Mouse (Mus musculus): ENCODE data around the gene Anapc16.

GRCm38 (mm10) chr10:59951211-59952151 lies 51.5 kb downstream of the Anapc16 start, which contains the start of gene Ddit4:
- TF ChIP-seq CTCF (conservative IDR thresholded peaks at IDR 0.05; ENCODE audit: insufficient read depth, insufficient read length, low read depth, low read length), result no peak
- peak; percentile 100 for TF ChIP-seq POLR2A (IDR thresholded peaks at IDR 0.05; ENCODE audit: low read depth, low read length)
